Mouse (Mus musculus): Measurements from ENCODE around the gene Ldlr. TPM values are rescaled to one million over a fixed set of nuclear protein-coding genes. Genes with fewer than 3 reads are reported as not detected.
"Not testable (repeated sequence)": the region's sequence is repeated elsewhere in the genome, so short reads cannot be mapped to it uniquely, and the experiment has no call there.

The Ldlr gene
- polyA plus RNA-seq, 1 experiment = 36.5 TPM

DNA sequence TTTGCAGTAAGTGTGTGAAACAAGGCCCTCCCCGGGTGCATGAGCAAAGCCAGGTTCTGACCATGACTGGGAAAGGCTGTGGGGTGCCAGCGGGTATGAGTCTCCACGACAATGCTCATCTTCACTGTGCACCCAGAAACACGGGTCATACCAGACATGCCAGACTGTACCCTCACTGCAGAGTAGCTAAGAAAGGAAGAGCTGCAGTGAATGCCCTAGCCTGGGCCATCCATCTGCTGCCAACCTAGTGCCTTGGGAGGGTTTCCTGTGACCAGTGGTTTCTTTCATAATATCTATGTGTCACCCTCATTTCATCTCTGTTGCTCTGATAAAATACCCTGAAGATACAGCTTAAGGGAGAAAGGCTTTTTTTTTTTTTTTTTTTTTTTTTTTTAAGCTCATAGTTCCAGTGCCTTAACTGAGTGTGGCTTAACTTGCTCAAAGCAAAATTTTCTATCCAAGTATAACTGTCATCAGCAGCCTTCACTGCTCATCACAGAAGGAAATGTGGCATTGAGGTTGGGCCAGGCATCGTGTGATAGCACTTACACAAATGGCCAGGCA is 28.0 kb upstream of the Ldlr start:
- Histone ChIP-seq H3K27ac (ENCODE audit: insufficient read depth, low read depth, low read length) (no peak overlapping the region), H3K4me1 (ENCODE audit: control insufficient read depth, insufficient read depth, low read length) (no peaks in the 10 kb centered on the region), H3K4me3 (ENCODE audit: insufficient read depth, low read length) (no peak overlapping the region)
- TF ChIP-seq POLR2A (IDR thresholded peaks at IDR 0.05; ENCODE audit: borderline replicate concordance, low read depth, low read length) (no peak), CTCF (IDR thresholded peaks at IDR 0.05; ENCODE audit: low read depth, low read length) (no peak)

DNA sequence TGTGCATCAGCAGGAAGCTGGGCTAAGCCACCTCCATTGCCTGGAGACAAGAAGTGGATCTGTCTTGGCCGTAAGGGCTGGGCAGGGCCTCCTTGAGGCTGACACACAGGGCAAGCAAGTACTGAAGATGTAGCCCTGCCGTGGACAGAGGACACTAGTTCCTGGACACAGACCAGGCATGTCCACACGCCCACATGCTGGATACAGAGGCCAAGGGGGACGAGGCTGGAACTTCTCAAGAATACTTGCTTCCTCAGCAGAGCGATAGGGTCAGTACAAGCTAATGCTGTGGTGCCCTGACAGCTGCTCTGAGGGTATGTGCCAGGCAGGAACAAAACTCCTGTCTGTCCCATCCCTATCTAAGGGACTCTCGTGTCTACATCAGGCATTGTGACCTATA is 26.2 kb upstream of the Ldlr start:
- no peak for TF ChIP-seq CTCF (IDR thresholded peaks at IDR 0.05; ENCODE audit: low read depth, low read length)
- no peak for TF ChIP-seq POLR2A (IDR thresholded peaks at IDR 0.05; ENCODE audit: borderline replicate concordance, low read depth, low read length)
- no peaks in the 10 kb centered on the region for H3K4me1 ChIP-seq (ENCODE audit: control insufficient read depth, insufficient read depth, low read length)

DNA sequence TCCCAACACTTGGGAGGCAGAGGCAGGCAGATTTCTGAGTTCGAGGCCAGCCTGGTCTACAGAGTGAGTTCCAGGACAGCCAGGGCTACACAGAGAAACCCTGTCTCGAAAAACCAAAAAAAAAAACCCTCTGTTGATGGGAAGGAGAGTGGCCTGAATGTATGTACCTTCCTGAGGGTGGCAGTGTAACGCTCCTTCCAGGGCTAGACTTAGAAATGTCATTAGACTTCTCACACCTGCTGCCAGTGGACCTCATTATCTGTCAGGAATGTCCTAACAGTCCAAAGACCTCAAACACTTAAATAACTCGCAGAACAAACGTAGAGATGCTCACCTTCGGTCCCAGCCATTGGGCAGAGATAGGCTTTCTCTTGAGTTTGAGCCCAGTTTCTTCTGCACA is 24.0 kb upstream of the Ldlr start:
- H3K27ac ChIP-seq (ENCODE audit: insufficient read depth, low read depth, low read length); H3K4me3 ChIP-seq (ENCODE audit: insufficient read depth, low read length): not testable (repeated sequence)

More for the DNA sequence above, 26.2 kb upstream of the Ldlr start:
- no peak overlapping the region for H3K4me3 ChIP-seq (ENCODE audit: insufficient read depth, low read length)
- no peak overlapping the region for H3K27ac ChIP-seq (ENCODE audit: insufficient read depth, low read depth, low read length)

DNA sequence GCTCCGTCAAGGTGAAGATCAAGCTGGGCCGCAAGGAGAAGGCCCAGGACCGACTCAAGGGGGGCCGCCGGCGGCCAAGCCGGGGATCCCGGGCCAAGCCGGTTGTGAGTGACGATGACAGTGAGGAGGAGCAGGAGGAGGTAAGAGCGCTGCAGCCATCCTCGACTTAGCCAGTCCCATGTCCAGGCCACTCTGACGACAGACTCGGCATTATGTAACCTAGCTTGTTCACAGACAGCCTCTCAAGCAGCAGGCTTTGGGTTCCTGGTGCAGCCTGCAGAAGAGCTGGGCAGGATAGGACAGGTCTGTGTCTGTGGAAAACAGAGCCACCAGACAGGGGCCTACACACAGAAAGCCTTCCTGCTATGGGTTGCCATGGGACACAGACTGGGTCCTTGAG is 22.2 kb upstream of the Ldlr start:
- TF ChIP-seq POLR2A (IDR thresholded peaks at IDR 0.05; ENCODE audit: borderline replicate concordance, low read depth, low read length) (no peak), CTCF (IDR thresholded peaks at IDR 0.05; ENCODE audit: low read depth, low read length) (no peak)
- no peak overlapping the region for H3K4me3 ChIP-seq (ENCODE audit: insufficient read depth, low read length)

More for the DNA sequence above, 24.0 kb upstream of the Ldlr start:
- not testable (repeated sequence) for H3K4me1 ChIP-seq (ENCODE audit: control insufficient read depth, insufficient read depth, low read length)

DNA sequence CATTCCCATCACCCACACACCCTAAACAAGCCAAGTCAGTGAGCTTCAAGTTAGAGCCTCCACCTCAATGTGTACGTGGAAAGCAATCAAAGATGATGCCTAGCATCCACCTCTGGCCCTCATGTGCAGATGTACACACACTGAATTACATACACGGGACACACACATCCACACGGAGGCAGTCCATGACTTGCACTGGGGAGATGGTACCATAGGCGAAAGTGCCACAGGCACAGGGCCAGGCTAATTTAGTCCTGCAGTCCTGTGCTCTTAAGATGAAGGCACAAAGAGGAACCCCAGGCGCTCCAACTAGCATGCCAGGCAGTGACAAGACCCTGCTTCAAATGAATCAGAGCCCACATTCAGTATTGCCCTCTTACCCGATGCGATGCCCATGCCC is 19.8 kb upstream of the Ldlr start:
- TF ChIP-seq POLR2A (IDR thresholded peaks at IDR 0.05; ENCODE audit: borderline replicate concordance, low read depth, low read length) (no peak), CTCF (IDR thresholded peaks at IDR 0.05; ENCODE audit: low read depth, low read length) (no peak)
- peaks cover 11% of the 10 kb centered on the region for H3K4me1 ChIP-seq (ENCODE audit: control insufficient read depth, insufficient read depth, low read length)
- peak overlapping the region; percentile 46; the same call in 1 of the 2 replicates for H3K27ac ChIP-seq (ENCODE audit: insufficient read depth, low read depth, low read length)
- no peak overlapping the region for H3K4me3 ChIP-seq (ENCODE audit: insufficient read depth, low read length)

More for the DNA sequence above, 22.2 kb upstream of the Ldlr start:
- Histone ChIP-seq H3K4me1 (ENCODE audit: control insufficient read depth, insufficient read depth, low read length) (peaks cover 11% of the 10 kb centered on the region), H3K27ac (ENCODE audit: insufficient read depth, low read depth, low read length) (no peak overlapping the region)

DNA sequence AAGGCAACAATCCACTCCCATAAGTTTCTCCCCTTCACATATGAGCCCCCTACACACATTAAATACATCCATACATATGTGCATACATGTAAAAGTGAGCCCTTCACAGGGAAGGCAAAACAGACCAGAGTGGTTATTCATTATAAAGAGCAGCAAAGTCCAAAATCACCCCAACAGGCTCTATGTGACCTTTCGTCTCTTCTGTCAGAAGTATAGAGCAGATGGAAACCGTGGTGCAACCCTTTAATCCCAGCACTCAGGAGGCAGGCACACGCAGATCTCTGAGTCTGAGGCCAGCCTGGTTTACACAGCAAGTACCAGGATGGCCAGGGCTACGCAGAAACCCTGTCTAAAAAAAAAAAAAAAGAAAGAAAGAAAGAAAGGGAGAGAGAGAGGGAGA is 17.2 kb upstream of the Ldlr start:
- Histone ChIP-seq H3K4me3 (ENCODE audit: insufficient read depth, low read length) (no peak overlapping the region), H3K4me1 (ENCODE audit: control insufficient read depth, insufficient read depth, low read length) (peaks cover 11% of the 10 kb centered on the region), H3K27ac (ENCODE audit: insufficient read depth, low read depth, low read length) (no peak overlapping the region)
- TF ChIP-seq POLR2A (IDR thresholded peaks at IDR 0.05; ENCODE audit: borderline replicate concordance, low read depth, low read length) (no peak), CTCF (IDR thresholded peaks at IDR 0.05; ENCODE audit: low read depth, low read length) (no peak)

DNA sequence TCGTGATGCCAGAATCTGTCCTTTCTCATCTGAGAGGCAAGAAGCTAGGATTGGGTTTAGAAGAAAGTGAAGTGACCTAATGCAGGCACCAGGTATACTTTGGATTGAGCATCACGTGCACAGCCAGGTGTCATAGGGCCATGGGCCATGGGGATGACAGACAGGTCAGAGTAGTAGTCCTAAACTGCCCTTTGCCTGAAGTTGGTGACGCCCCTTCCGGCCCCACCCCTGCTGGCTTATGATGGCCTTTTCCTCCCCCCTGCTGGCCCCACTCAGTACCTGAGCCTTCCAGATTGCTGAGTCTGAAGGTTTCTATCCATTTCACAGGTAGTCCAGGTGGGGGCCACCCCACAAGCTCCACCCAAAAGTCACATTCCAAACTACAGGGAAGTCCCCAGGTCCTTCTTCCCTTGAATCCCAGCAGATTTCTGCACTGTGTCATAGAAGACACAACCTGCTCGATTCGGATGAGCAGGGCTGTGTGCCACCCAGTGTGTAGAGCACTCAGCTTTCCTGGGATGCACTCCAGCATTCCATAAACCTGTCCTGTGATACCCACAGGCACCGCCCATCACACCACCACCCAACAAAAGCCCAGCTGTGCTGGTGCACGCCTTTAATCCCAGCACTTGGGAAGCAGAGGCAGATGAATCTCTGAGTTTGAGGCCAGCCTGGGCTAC is 16.6 kb upstream of the Ldlr start:
- Histone ChIP-seq H3K4me1 (ENCODE audit: control insufficient read depth, insufficient read depth, low read length) (peaks cover 11% of the 10 kb centered on the region), H3K27ac (ENCODE audit: insufficient read depth, low read depth, low read length) (no peak overlapping the region), H3K4me3 (ENCODE audit: insufficient read depth, low read length) (no peak overlapping the region)
- TF ChIP-seq CTCF (IDR thresholded peaks at IDR 0.05; ENCODE audit: low read depth, low read length) (no peak), POLR2A (IDR thresholded peaks at IDR 0.05; ENCODE audit: borderline replicate concordance, low read depth, low read length) (no peak)

DNA sequence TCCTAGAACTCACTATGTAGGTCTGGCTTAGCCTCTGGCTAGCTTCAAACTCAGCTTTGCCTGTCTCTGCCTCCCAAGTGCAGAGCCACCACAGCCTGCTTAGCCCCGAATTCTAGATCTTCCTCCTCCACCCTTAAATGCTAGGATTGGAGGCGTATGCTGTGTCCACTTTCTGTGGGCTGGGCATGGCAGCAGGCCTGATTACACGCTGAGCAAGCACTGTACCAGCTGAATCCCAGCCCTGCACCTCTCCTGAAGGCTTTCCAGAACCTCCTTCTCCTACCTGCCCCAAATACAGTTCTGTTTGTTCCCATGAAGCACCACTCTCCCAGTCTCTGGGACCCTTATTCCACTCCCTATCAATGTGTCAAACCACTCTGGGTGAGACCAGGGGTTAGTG is 13.9 kb upstream of the Ldlr start:
- Histone ChIP-seq H3K4me1 (ENCODE audit: control insufficient read depth, insufficient read depth, low read length) (peaks cover 1% of the 10 kb centered on the region), H3K4me3 (ENCODE audit: insufficient read depth, low read length) (no peak overlapping the region), H3K27ac (ENCODE audit: insufficient read depth, low read depth, low read length) (no peak overlapping the region)
- TF ChIP-seq POLR2A (IDR thresholded peaks at IDR 0.05; ENCODE audit: borderline replicate concordance, low read depth, low read length) (no peak), CTCF (IDR thresholded peaks at IDR 0.05; ENCODE audit: low read depth, low read length) (no peak)

DNA sequence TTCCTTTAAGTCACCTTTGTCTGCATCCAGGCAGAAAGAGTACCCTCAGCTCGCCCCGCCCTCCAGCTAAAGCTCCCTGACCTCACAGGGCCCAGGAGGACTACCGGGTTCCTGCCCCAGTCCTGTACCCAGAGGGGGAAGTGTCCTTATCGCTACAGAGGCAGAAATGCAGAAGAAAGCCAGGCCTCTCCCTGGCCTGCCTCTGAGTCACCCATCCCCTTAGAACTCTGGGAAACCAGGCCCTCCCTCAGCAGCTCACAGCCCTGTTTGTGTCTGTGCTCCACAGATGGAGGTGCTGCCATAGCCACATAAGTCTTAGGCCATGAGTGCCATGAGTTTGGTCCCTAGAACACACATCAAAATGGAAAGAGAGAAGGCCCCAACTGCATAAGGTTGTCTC is 8.0 kb upstream of the Ldlr start:
- H3K4me3 ChIP-seq (ENCODE audit: insufficient read depth, low read length) = no peak overlapping the region
- peak overlapping the region; percentile 58 for H3K27ac ChIP-seq (ENCODE audit: insufficient read depth, low read depth, low read length)
- H3K4me1 ChIP-seq (ENCODE audit: control insufficient read depth, insufficient read depth, low read length) = peaks cover 38% of the 10 kb centered on the region
- no peak for TF ChIP-seq CTCF (IDR thresholded peaks at IDR 0.05; ENCODE audit: low read depth, low read length)
- no peak for TF ChIP-seq POLR2A (IDR thresholded peaks at IDR 0.05; ENCODE audit: borderline replicate concordance, low read depth, low read length)

DNA sequence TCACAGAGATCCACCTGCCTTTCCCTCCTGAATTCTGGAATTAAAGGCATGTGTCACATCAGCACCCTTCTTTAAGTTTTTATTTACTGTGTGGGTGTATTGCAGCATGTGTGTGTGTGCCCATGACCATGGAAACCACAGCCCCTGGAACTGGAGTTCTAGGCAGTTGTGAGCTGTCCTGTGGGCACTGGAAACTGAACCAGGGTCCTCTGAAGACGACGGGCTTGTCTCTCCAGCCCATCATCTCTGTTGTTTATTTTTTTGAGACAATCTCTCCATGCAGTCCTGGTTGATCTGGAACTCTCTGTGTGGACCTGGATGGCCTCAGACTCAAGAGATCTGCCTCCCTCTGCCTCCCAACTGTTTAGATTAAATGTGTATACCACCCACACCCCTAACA is 6.3 kb upstream of the Ldlr start:
- Histone ChIP-seq H3K4me3 (ENCODE audit: insufficient read depth, low read length) (no peak overlapping the region), H3K27ac (ENCODE audit: insufficient read depth, low read depth, low read length) (no peak overlapping the region), H3K4me1 (ENCODE audit: control insufficient read depth, insufficient read depth, low read length) (peaks cover 50% of the 10 kb centered on the region)
- TF ChIP-seq POLR2A (IDR thresholded peaks at IDR 0.05; ENCODE audit: borderline replicate concordance, low read depth, low read length) (no peak), CTCF (IDR thresholded peaks at IDR 0.05; ENCODE audit: low read depth, low read length) (no peak)

All from bone marrow macrophage, adult 2 months (primary cell).